Mouse (Mus musculus) urinary bladder, postnatal 4 days (tissue): ENCODE results near the gene Slc51a.
"Not testable (repeated sequence)": the region's sequence is repeated elsewhere in the genome, so short reads cannot be mapped to it uniquely, and the experiment has no call there.

Experiments
- DNase-seq, 2 experiments: peaks; one replicate each; pipeline ENCODE4 v3.0.0; 2021 to 2022; ENCODE audit warnings: low spot score in 2 of 2

Gene Slc51a

GRCm38 (mm10) chr16:32509066-32509942 is 21.6 kb upstream of the Slc51a start:
- DNase-seq = no peak

- no peak for DNase-seq
These were observed 20.9 kb upstream of the Slc51a start for GRCm38 (mm10) chr16:32508506-32509065.

GRCm38 (mm10) chr16:32508035-32508434 is 20.4 kb upstream of the Slc51a start:
- DNase-seq = no peak

GRCm38 (mm10) chr16:32507407-32507806 is 19.7 kb upstream of the Slc51a start:
- DNase-seq = no peak

- no peak for DNase-seq
These were observed 19.2 kb upstream of the Slc51a start for GRCm38 (mm10) chr16:32506868-32507267.

- no peak for DNase-seq
These were observed 18.6 kb upstream of the Slc51a start for GRCm38 (mm10) chr16:32506298-32506697.

GRCm38 (mm10) chr16:32503633-32504032 is 16.0 kb upstream of the Slc51a start:
- DNase-seq = no peak

GRCm38 (mm10) chr16:32502621-32503335 is 15.1 kb upstream of the Slc51a start:
- no peak for DNase-seq

GRCm38 (mm10) chr16:32501459-32501858 is 13.8 kb upstream of the Slc51a start:
- DNase-seq = no peak

- DNase-seq = peak; percentile 65 to 82
These were observed 11.9 kb upstream of the Slc51a start for GRCm38 (mm10) chr16:32499430-32500037.

GRCm38 (mm10) chr16:32498996-32499395 is 11.3 kb upstream of the Slc51a start:
- no peak for DNase-seq

GRCm38 (mm10) chr16:32495965-32496364 is 8.3 kb upstream of the Slc51a start, which contains the start of gene Zdhhc19:
TSS of gene Zdhhc19 (plus strand) at chr16:32496265.
- DNase-seq = no peak

- DNase-seq = not testable (repeated sequence)
These were observed 6.7 kb upstream of the Slc51a start for GRCm38 (mm10) chr16:32494371-32494770.

GRCm38 (mm10) chr16:32488939-32489338 is 1.3 kb upstream of the Slc51a start:
- no peak for DNase-seq

GRCm38 (mm10) chr16:32486046-32486445 is 1.6 kb downstream of the Slc51a start:
- DNase-seq = no peak

GRCm38 (mm10) chr16:32485209-32485608 is 2.5 kb downstream of the Slc51a start:
- DNase-seq = no peak

GRCm38 (mm10) chr16:32484431-32484871 is 3.2 kb downstream of the Slc51a start:
- no peak for DNase-seq

- no peak for DNase-seq
These were observed 8.3 kb downstream of the Slc51a start for GRCm38 (mm10) chr16:32479415-32479814.

GRCm38 (mm10) chr16:32477315-32477714 is 10.4 kb downstream of the Slc51a start:
- no peak for DNase-seq

GRCm38 (mm10) chr16:32472276-32473015 is 15.2 kb downstream of the Slc51a start:
- DNase-seq = no peak

GRCm38 (mm10) chr16:32469404-32470105 is 18.1 kb downstream of the Slc51a start:
- no peak for DNase-seq
